Mouse (Mus musculus): ENCODE results near the gene Zfr2. TPM values are rescaled to one million over a fixed set of nuclear protein-coding genes. Genes with fewer than 3 reads are reported as not detected.

The Zfr2 gene
- polyA plus RNA-seq, 1 experiment from 2014 or later = 10.9 TPM

GRCm38 (mm10) chr10:81193991-81194774 is 38.8 kb upstream of the Zfr2 start:
- Histone ChIP-seq H3K4me1 (peaks cover 33% of the 10 kb centered on the region), H3K4me2 (no peak overlapping the region), H3K4me3 (peak overlapping the region; percentile 0; the same call in 1 of the 2 replicates), H3K36me3 (peaks cover 20% of the 10 kb centered on the region), H3K27ac (no peak overlapping the region), H3K9me3 (no peaks in the 10 kb centered on the region), H3K27me3 (peaks cover 49% of the 10 kb centered on the region), H3K9ac (no peak overlapping the region)
- 12% methylated on average over 37 of the region's 37 CpGs for WGBS
- ATAC-seq (ENCODE audit: insufficient number of reproducible peaks, low FRiP score, low TSS enrichment, low read depth) = no peak

GRCm38 (mm10) chr10:81195300-81195699 is 37.7 kb upstream of the Zfr2 start:
- Histone ChIP-seq H3K27me3 (peaks cover 58% of the 10 kb centered on the region), H3K4me1 (peaks cover 33% of the 10 kb centered on the region), H3K9me3 (no peaks in the 10 kb centered on the region), H3K4me2 (no peak overlapping the region), H3K9ac (no peak overlapping the region), H3K27ac (no peak overlapping the region), H3K36me3 (peaks cover 12% of the 10 kb centered on the region), H3K4me3 (no peak overlapping the region; the same call in 1 of the 2 replicates)
- 59% methylated on average over 4 of the region's 4 CpGs for WGBS
- no peak for ATAC-seq (ENCODE audit: insufficient number of reproducible peaks, low FRiP score, low TSS enrichment, low read depth)

GRCm38 (mm10) chr10:81196470-81197065 is 36.4 kb upstream of the Zfr2 start:
- 61% methylated on average over 11 of the region's 11 CpGs for WGBS
- Histone ChIP-seq H3K27ac (no peak overlapping the region), H3K4me3 (no peak overlapping the region), H3K27me3 (peaks cover 59% of the 10 kb centered on the region), H3K9me3 (no peaks in the 10 kb centered on the region), H3K4me2 (no peak overlapping the region), H3K36me3 (no peaks in the 10 kb centered on the region; the same call in 1 of the 2 replicates), H3K9ac (no peak overlapping the region), H3K4me1 (peaks cover 24% of the 10 kb centered on the region)
- ATAC-seq (ENCODE audit: insufficient number of reproducible peaks, low FRiP score, low TSS enrichment, low read depth) = no peak

- no peak for ATAC-seq (ENCODE audit: insufficient number of reproducible peaks, low FRiP score, low TSS enrichment, low read depth)
- Histone ChIP-seq H3K4me2 (no peak overlapping the region), H3K27ac (no peak overlapping the region), H3K9me3 (no peaks in the 10 kb centered on the region), H3K36me3 (no peaks in the 10 kb centered on the region), H3K4me1 (peaks cover 20% of the 10 kb centered on the region), H3K9ac (no peak overlapping the region), H3K27me3 (peaks cover 59% of the 10 kb centered on the region), H3K4me3 (no peak overlapping the region)
- 57% methylated on average over 6 of the region's 6 CpGs for WGBS
Measured at GRCm38 (mm10) chr10:81197305-81197704, 35.6 kb upstream of the Zfr2 start.

GRCm38 (mm10) chr10:81198230-81198629 is 34.7 kb upstream of the Zfr2 start:
- Histone ChIP-seq H3K4me1 (peaks cover 14% of the 10 kb centered on the region), H3K27me3 (peaks cover 56% of the 10 kb centered on the region), H3K9ac (no peak overlapping the region), H3K9me3 (no peaks in the 10 kb centered on the region), H3K36me3 (no peaks in the 10 kb centered on the region), H3K4me3 (no peak overlapping the region), H3K4me2 (no peak overlapping the region), H3K27ac (no peak overlapping the region)
- 1% methylated on average over 9 of the region's 9 CpGs for WGBS
- no peak for ATAC-seq (ENCODE audit: insufficient number of reproducible peaks, low FRiP score, low TSS enrichment, low read depth)

- ATAC-seq (ENCODE audit: insufficient number of reproducible peaks, low FRiP score, low TSS enrichment, low read depth) = no peak
- no peak overlapping the region for H3K4me3 ChIP-seq
- WGBS = 85% methylated on average over 6 of the region's 6 CpGs
- peaks cover 51% of the 10 kb centered on the region for H3K27me3 ChIP-seq
- no peak overlapping the region for H3K4me2 ChIP-seq
- H3K4me1 ChIP-seq = peaks cover 10% of the 10 kb centered on the region
- no peak overlapping the region for H3K27ac ChIP-seq
- H3K9ac ChIP-seq = no peak overlapping the region
- no peaks in the 10 kb centered on the region for H3K36me3 ChIP-seq
- no peaks in the 10 kb centered on the region for H3K9me3 ChIP-seq
Measured at GRCm38 (mm10) chr10:81198990-81199389, 34.0 kb upstream of the Zfr2 start.

- Histone ChIP-seq H3K27me3 (peaks cover 39% of the 10 kb centered on the region), H3K9ac (no peak overlapping the region), H3K36me3 (no peaks in the 10 kb centered on the region), H3K27ac (no peak overlapping the region), H3K4me2 (no peak overlapping the region), H3K9me3 (no peaks in the 10 kb centered on the region), H3K4me1 (0 out of 2 replicates have a peak, but pooled peaks cover 2% of the 10 kb centered on the region), H3K4me3 (no peak overlapping the region)
- WGBS = 83% methylated on average over 13 of the region's 13 CpGs
- ATAC-seq (ENCODE audit: insufficient number of reproducible peaks, low FRiP score, low TSS enrichment, low read depth) = no peak
Measured at GRCm38 (mm10) chr10:81200141-81200540, 32.8 kb upstream of the Zfr2 start.

- H3K4me2 ChIP-seq = no peak overlapping the region
- no peak overlapping the region for H3K4me3 ChIP-seq
- no peaks in the 10 kb centered on the region for H3K9me3 ChIP-seq
- no peaks in the 10 kb centered on the region for H3K36me3 ChIP-seq
- H3K9ac ChIP-seq = no peak overlapping the region
- no peak overlapping the region for H3K27ac ChIP-seq
- 73% methylated on average over 20 of the region's 20 CpGs for WGBS
- ATAC-seq (ENCODE audit: insufficient number of reproducible peaks, low FRiP score, low TSS enrichment, low read depth) = no peak
- H3K27me3 ChIP-seq = peaks cover 33% of the 10 kb centered on the region
- H3K4me1 ChIP-seq = 0 out of 2 replicates have a peak, but pooled peaks cover 2% of the 10 kb centered on the region
Measured at GRCm38 (mm10) chr10:81200605-81201287, 32.2 kb upstream of the Zfr2 start.

- no peak within 1 kb of the TSS for H3K27ac ChIP-seq
- H3K4me3 ChIP-seq = no peak within 1 kb of the TSS
- H3K4me1 ChIP-seq = 0 out of 2 replicates have a peak, but pooled peaks cover 2% of the 10 kb centered on the region
- no peak within 1 kb of the TSS for H3K4me2 ChIP-seq
- H3K9me3 ChIP-seq = no peaks in the 10 kb centered on the region
- 61% methylated on average over 13 of the region's 13 CpGs for whole genome bisulfite sequencing
- no peaks in the 10 kb centered on the region for H3K36me3 ChIP-seq
- no peak for ATAC-seq (ENCODE audit: insufficient number of reproducible peaks, low FRiP score, low TSS enrichment, low read depth)
- no peak within 1 kb of the TSS for H3K9ac ChIP-seq
- H3K27me3 ChIP-seq = peaks cover 23% of the 10 kb centered on the region
Measured at GRCm38 (mm10) chr10:81201807-81202758, 30.9 kb upstream of the Zfr2 start, which contains the start of gene Nmrk2. Gene Nmrk2 (minus strand): TSS chr10:81202051.

- peak; percentile 4; the same call in 1 of the 2 replicates for ATAC-seq (ENCODE audit: insufficient number of reproducible peaks, low FRiP score, low TSS enrichment, low read depth)
- WGBS = 64% methylated on average over 8 of the region's 8 CpGs
Measured at GRCm38 (mm10) chr10:81202978-81203720, 29.8 kb upstream of the Zfr2 start.

More at GRCm38 (mm10) chr10:81202978-81203720, 29.8 kb upstream of the Zfr2 start:
- Histone ChIP-seq H3K4me2 (no peak overlapping the region), H3K4me1 (0 out of 2 replicates have a peak, but pooled peaks cover 2% of the 10 kb centered on the region), H3K27me3 (peaks cover 17% of the 10 kb centered on the region), H3K36me3 (no peaks in the 10 kb centered on the region), H3K9ac (no peak overlapping the region), H3K27ac (no peak overlapping the region), H3K4me3 (no peak overlapping the region), H3K9me3 (no peaks in the 10 kb centered on the region)

Measured in limb, embryonic 15.5 days (tissue).